Mouse (Mus musculus) brain, embryonic 14.5 days (tissue): Measurements from ENCODE around the gene Zfp867.

Experiments
- CTCF ChIP-seq: fragments of 200-500 bp; IDR thresholded peaks from 2 replicates; pipeline ENCODE4 v1.5.1; 2012; ENCODE audit warnings: inconsistent platforms, mild to moderate bottlenecking, moderate library complexity, borderline replicate concordance; ENCODE audit not compliant: insufficient read depth, insufficient read length; ENCODE audit errors: extremely low read depth
- POLR2A ChIP-seq: fragments of 200-500 bp; IDR thresholded peaks from 2 replicates; pipeline ENCODE4 v1.6.1; 2012; ENCODE audit warnings: mild to moderate bottlenecking, inconsistent platforms, borderline replicate concordance; ENCODE audit not compliant: poor library complexity, insufficient read depth, insufficient read length, severe bottlenecking; ENCODE audit errors: extremely low read depth

GRCm38 (mm10) chr11:59458973-59459372 lies 13.3 kb downstream of the Zfp867 start:
- TF ChIP-seq CTCF (no peak), POLR2A (no peak)
